ENCODE assay signal across 24 mouse cellular contexts in genomic region chr11:116504516-116504915, GRCm38 (mm10). TPM values are rescaled to one million over a fixed set of nuclear protein-coding genes. Genes with fewer than 3 reads are reported as not detected.
A peak's percentile ranks its signal among the peaks of the same experiment; 100 is the strongest.
DNase-seq lines count a peak whose midpoint lies in the region; ATAC-seq and TF ChIP-seq lines count a peak whose summit lies in the region.
"Had no signal": no experiment of that assay in that cellular context is flagged by ENCODE, and none has a peak within 500 bp of the region (broad histone marks: within the 10 kb centered on the region; RNA-seq: fewer than 3 reads in every experiment).

No protein-coding gene starts in this region.

- peak; percentile 37 to 44 for DNase-seq in heart, adult 18-20 months
- peak; percentile 27 for DNase-seq in R1 (ENCODE audit: low read depth, low spot score)
- DNase-seq in lung, postnatal 0 days (ENCODE audit: low spot score), result peak; percentile 84
- no peak for DNase-seq in spleen, adult 18-20 months
- DNase-seq in adrenal gland, adult 8-10 months, result no peak
- DNase-seq: adrenal gland, postnatal 10 days; cerebellum, adult 11 months; kidney, adult 8-10 months; kidney, postnatal 25 days; lung, embryonic 14.5 days; right cerebral cortex, postnatal 14 days; thymus, postnatal 36 days had no signal

- no peak overlapping the region for H3K27ac ChIP-seq in heart, embryonic 11.5 days (ENCODE audit: low read depth, low read length)
- peak overlapping the region; percentile 68 for H3K27ac ChIP-seq in lung, postnatal 0 days (ENCODE audit: low read length)
- H3K27ac ChIP-seq: heart, embryonic 13.5 days; hindbrain, embryonic 10.5 days; neural tube, embryonic 13.5 days had no signal

- TF ChIP-seq EP300 in lung, postnatal 0 days (IDR thresholded peaks at IDR 0.05), result peak; percentile 83

- H3K27me3 ChIP-seq in heart, embryonic 11.5 days (ENCODE audit: control insufficient read depth, insufficient read depth, low read length), result no peaks in the 10 kb centered on the region
- H3K27me3 ChIP-seq in E14TG2a.4 (ENCODE audit: insufficient read depth, low read length), result no peaks in the 10 kb centered on the region
- no peaks in the 10 kb centered on the region for H3K27me3 ChIP-seq in lung, postnatal 0 days (replicated peaks; ENCODE audit: insufficient read depth, low read length)
- H3K27me3 ChIP-seq: heart, embryonic 13.5 days; neural tube, embryonic 13.5 days had no signal

- no peak for TF ChIP-seq CTCF in E14TG2a.4 (conservative IDR thresholded peaks at IDR 0.05; ENCODE audit: low read length)
- no peak for TF ChIP-seq CTCF in lung, postnatal 0 days (IDR thresholded peaks at IDR 0.05)

- H3K9ac ChIP-seq in heart, embryonic 11.5 days (ENCODE audit: low read depth, low read length), result no peak overlapping the region
- no peak overlapping the region for H3K9ac ChIP-seq in lung, postnatal 0 days (replicated peaks; ENCODE audit: low read depth)
- H3K9ac ChIP-seq: heart, embryonic 13.5 days; lung, embryonic 14.5 days; neural tube, embryonic 13.5 days had no signal

- ATAC-seq in heart, embryonic 11.5 days (replicated peaks; ENCODE audit: insufficient number of reproducible peaks, low FRiP score, low TSS enrichment), result no peak
- peak; percentile 84 for ATAC-seq in lung, postnatal 0 days

- H3K4me3 ChIP-seq in heart, embryonic 11.5 days (ENCODE audit: low read depth, low read length), result no peak overlapping the region
- peak overlapping the region; percentile 64 for H3K4me3 ChIP-seq in E14TG2a.4 (replicated peaks; ENCODE audit: low read length)
- H3K4me3 ChIP-seq in lung, postnatal 0 days (ENCODE audit: low read depth, low read length), result no peak overlapping the region
- H3K4me3 ChIP-seq: erythroblast, embryonic 14.5 days; heart, embryonic 13.5 days; hindbrain, embryonic 10.5 days; neural tube, embryonic 13.5 days had no signal

- 84% methylated on average over 17 of the region's 17 CpGs for WGBS in heart, embryonic 11.5 days (ENCODE audit: insufficient replicate concordance)
- WGBS in lung, postnatal 0 days, result 57% methylated on average over 17 of the region's 17 CpGs

- no peaks in the 10 kb centered on the region for H3K36me3 ChIP-seq in heart, embryonic 11.5 days (ENCODE audit: control insufficient read depth, insufficient read depth, low read length)
- H3K36me3 ChIP-seq in E14TG2a.4 (ENCODE audit: insufficient read depth, low read length), result no peaks in the 10 kb centered on the region
- no peaks in the 10 kb centered on the region for H3K36me3 ChIP-seq in lung, postnatal 0 days (ENCODE audit: insufficient read depth, low read length)
- H3K36me3 ChIP-seq: G1E; heart, embryonic 13.5 days; hindbrain, embryonic 10.5 days; neural tube, embryonic 13.5 days had no signal

- no peak overlapping the region for H3K4me2 ChIP-seq in heart, embryonic 11.5 days
- H3K4me2 ChIP-seq in lung, postnatal 0 days (replicated peaks; ENCODE audit: low read depth, low read length), result no peak overlapping the region
- H3K4me2 ChIP-seq: heart, embryonic 13.5 days; lung, embryonic 14.5 days; neural tube, embryonic 13.5 days had no signal

- no peaks in the 10 kb centered on the region for H3K4me1 ChIP-seq in heart, embryonic 11.5 days (ENCODE audit: control insufficient read depth, insufficient read depth, low read length)
- peaks cover 28% of the 10 kb centered on the region for H3K4me1 ChIP-seq in E14TG2a.4 (replicated peaks; ENCODE audit: low read depth, low read length)
- H3K4me1 ChIP-seq in lung, postnatal 0 days (ENCODE audit: insufficient read depth, low read depth, low read length), result no peaks in the 10 kb centered on the region

- H3K9me3 ChIP-seq in heart, embryonic 11.5 days (replicated peaks; ENCODE audit: control insufficient read depth, low read length), result no peaks in the 10 kb centered on the region
- H3K9me3 ChIP-seq in E14TG2a.4 (ENCODE audit: low read length), result no peaks in the 10 kb centered on the region
- H3K9me3 ChIP-seq in lung, postnatal 0 days (ENCODE audit: low read length), result no peaks in the 10 kb centered on the region
- H3K9me3 ChIP-seq: G1E; heart, embryonic 13.5 days; hindbrain, embryonic 10.5 days; neural tube, embryonic 13.5 days had no signal

RNA-seq across cellular contexts. Expression of gene Prpsap1, which starts 10.5 kb away (rescaled TPM):
- 10 to 100 TPM; 25.1 to 29.4 TPM for total RNA-seq in heart, adult 18-20 months (2021)
- polyA plus RNA-seq in heart, embryonic 11.5 days (2014; fragmentation: Nextera tagmentation; extraction: Ambion mirVana), result 96.5 and 101 TPM in 2 replicates
- polyA plus RNA-seq in lung, postnatal 0 days (2015; fragmentation: Nextera tagmentation; extraction: Ambion mirVana), result 89.5 and 97.7 TPM in 2 replicates
- total RNA-seq in adrenal gland, adult 8-10 months (2022), result 100 to 1,000 TPM; 104 to 122 (median 111) TPM

RNA-seq across cellular contexts. Expression of gene Sphk1, which starts 26.2 kb away (rescaled TPM):
- 1 to 10 TPM in 1 of 2 experiments, under 1 TPM in 1; 0.94 to 1.4 TPM for total RNA-seq in heart, adult 18-20 months (2021)
- polyA plus RNA-seq in heart, embryonic 11.5 days (2014; fragmentation: Nextera tagmentation; extraction: Ambion mirVana), result 2.1 and 3.0 TPM in 2 replicates
- 38.6 and 56.3 TPM in 2 replicates for polyA plus RNA-seq in lung, postnatal 0 days (2015; fragmentation: Nextera tagmentation; extraction: Ambion mirVana)
- total RNA-seq in adrenal gland, adult 8-10 months (2022), result 1 to 10 TPM; 3.0 to 4.7 (median 3.5) TPM

RNA-seq across cellular contexts. Expression of gene Qrich2, which starts 38.5 kb away (rescaled TPM):
- under 1 TPM in 1 of 2 experiments, not detected in 1; 0.05 TPM for total RNA-seq in heart, adult 18-20 months (2021)
- polyA plus RNA-seq in heart, embryonic 11.5 days (2014; fragmentation: Nextera tagmentation; extraction: Ambion mirVana), result 0.31 TPM in 1 of 2 replicates, not detected in the other
- polyA plus RNA-seq in lung, postnatal 0 days (2015; fragmentation: Nextera tagmentation; extraction: Ambion mirVana), result 0.05 and 0.06 TPM in 2 replicates
- under 1 TPM in 1 of 4 experiments, not detected in 3; 0.11 TPM for total RNA-seq in adrenal gland, adult 8-10 months (2022)
- total RNA-seq: adrenal gland, postnatal 10 days; common myeloid progenitor, adult 5-6 weeks; gastrocnemius, adult 8-10 months; left cerebral cortex, adult 8-10 months; megakaryocyte-erythroid progenitor cell, adult 5-6 weeks had no signal
- polyA plus RNA-seq: embryonic facial prominence, embryonic 11.5 days; erythroblast, embryonic 14.5 days; heart, embryonic 13.5 days; neural tube, embryonic 13.5 days had no signal

Comparison
In these comparisons a context has a peak if more than half of its experiments do, and no peak if none do; other contexts are left out.
1. DNase-seq: peak in heart, adult 18-20 months (2 of 2), R1 (single experiment) and lung, postnatal 0 days (single experiment); none in spleen, adult 18-20 months (0 of 2) and adrenal gland, adult 8-10 months (single experiment).